Mouse (Mus musculus): ENCODE data around the gene Znhit3. TPM values are rescaled to one million over a fixed set of nuclear protein-coding genes. Genes with fewer than 3 reads are reported as not detected.

Gene Znhit3
- 16.9 TPM for polyA plus RNA-seq (2014; fragmentation: Illumina TruSeq; extraction: RNeasy Lipid Tissue Mini Kit (QIAGEN cat#74804); ENCODE audit: low read depth, low replicate concordance)

DNA sequence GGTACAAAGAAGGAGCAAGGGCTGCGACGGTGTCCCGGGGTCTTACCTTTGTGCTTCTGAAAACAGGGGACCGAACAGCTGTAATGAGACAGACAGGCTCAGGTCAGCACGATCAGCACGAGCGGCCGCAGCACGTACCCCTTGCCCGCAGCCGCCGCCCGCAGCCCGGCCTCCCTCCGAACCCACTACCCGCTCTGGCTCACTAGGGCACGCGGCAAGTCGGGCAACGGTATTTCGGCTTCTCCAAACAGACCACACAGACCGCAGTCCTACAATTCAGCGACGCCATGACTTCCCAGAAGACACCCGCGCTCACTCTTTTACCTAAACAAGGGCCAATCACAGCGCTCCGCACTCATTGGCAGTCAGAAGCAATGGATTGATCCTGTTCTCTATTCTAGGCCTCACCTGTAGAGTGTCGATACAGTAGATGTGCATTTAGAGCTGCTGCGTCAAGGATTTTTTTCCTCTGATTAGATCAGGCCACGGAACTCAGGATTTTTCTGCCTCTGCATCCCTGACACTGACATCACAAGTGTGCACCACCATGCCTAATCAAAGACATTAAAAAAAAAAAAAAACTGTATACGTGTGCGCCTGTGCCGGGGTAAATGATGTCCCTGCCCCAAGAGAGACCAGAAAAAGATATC, at the start of gene Znhit3:
Gene Znhit3 (minus strand): TSS at position 314 of the 650 bp plus-strand sequence.

DNA sequence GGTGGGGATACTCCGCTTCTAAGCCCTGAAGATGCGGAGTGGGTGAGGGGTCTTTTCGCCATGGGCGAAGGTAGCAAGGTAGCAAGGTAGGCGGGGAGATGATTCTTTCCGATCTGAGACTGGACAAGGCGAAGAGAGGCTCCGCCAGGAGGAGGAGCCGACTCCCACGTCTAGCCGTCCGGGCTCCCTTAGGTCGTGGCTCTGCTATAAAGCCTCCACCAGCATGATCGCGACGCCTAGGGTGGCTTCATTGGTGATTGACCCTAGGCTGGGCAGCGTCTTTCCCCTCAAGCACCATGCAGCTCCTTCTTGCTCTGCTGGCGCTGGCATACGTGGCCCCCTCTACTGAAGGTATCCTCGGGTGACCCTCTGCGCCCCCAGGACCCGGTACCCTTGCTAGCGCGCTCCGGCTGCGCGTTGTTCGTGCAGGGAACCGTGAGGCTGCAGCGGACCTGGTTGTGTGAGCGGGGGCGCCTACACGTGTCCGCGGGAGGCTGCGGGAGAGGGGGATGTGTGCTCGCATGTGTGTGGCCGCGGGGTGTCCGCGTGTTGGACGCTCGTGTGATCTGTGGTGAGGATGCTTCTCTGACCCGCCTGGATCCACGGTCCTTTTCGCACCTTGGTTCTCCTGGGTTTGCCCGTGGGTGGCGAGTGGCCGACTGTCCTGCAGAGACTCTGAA, 41.6 kb upstream of the Znhit3 start, which contains the start of gene Car4:
Gene Car4 (plus strand): TSS at position 196 of the 680 bp plus-strand sequence.

DNA sequence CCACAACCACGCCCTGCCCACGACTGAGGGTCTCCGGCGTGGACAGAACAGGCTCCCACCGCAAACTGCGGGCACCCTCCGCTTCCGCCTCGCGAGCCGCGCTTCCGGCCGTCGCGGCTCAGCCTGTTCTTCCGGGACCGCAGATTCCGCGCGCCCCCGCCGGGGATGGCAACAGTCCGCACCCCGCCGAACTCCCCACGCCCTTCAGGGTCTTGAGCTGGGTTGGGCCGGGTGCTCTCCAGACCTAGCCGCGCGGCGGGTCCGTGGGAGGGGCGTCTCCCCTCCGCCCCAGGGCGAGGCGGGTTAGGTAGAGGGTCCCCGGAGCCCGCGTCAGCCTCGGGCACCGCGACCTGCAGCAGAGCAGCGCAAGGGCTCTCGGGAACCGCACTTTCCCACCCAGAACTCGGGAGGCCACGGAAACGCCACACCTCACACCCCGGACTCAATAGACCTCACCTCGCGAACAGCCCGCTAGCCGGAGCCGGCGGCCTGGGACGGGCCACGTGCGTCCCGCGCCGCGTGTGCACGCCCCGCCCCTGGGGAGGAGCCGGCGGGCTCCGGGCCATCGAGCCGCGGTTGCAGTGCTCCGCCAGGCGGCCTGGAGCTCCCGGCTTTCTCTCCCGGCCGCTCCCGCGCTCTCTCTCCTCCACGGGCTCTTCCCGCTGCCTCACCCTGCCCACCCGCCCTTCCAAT, 36.2 kb downstream of the Znhit3 start, which contains the start of the genes Myo19 and Pigw:
Gene Myo19 (plus strand): TSS at position 377 of the 693 bp plus-strand sequence.
Gene Pigw (minus strand): TSS at position 514 of the 693 bp plus-strand sequence.

DNA sequence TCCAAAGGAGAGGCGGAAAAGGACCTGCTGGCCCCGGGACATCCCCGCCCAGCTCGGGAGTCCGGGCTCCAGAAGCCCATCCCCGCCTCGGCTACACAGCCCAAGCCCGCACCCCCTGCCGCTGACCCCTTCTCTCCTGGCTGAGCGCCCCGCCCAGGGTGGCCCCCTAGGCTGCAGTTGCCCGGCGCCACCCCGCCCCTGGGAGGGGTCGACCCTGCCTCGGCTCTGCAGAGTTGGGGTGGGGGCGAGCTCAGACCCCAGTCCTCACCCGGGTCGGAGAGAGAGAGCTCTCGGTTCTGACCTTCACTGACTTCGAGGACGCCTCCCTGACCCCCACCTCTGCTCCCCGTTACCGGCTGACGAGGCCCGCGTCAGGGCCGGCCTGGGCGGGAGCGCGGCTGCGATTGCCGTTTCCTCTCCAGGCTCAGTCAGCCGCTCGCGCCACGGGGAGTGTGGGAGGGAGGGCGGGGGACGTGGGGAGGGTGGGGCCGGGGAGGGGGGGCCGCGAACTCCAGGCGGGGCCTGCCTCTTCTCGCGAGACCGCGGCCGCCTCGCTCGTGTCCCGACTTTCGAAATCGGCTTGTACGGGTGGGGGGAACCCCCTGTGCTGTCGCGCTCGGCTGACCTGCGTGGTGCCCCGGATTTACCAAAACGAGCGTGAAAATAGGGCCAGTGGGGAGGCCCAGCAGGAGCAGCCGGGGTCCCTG, 45.7 kb downstream of the Znhit3 start, which contains the start of gene Ggnbp2:
Gene Ggnbp2 (minus strand): TSS at position 481 of the 707 bp plus-strand sequence.

Other genes with a start within 250 kb of the Znhit3 start
- 20.8 TPM for gene Mrm1, start 96.9 kb downstream of the Znhit3 start, polyA plus RNA-seq (2014; fragmentation: Illumina TruSeq; extraction: RNeasy Lipid Tissue Mini Kit (QIAGEN cat#74804); ENCODE audit: low read depth, low replicate concordance)
- gene Dhrs11, start 87.4 kb downstream of the Znhit3 start, polyA plus RNA-seq (2014; fragmentation: Illumina TruSeq; extraction: RNeasy Lipid Tissue Mini Kit (QIAGEN cat#74804); ENCODE audit: low read depth, low replicate concordance), result 129 TPM
- 61.8 TPM for gene Ggnbp2, start 45.5 kb downstream of the Znhit3 start, polyA plus RNA-seq (2014; fragmentation: Illumina TruSeq; extraction: RNeasy Lipid Tissue Mini Kit (QIAGEN cat#74804); ENCODE audit: low read depth, low replicate concordance)
- 6.7 TPM for gene Myo19, start 36.2 kb downstream of the Znhit3 start, polyA plus RNA-seq (2014; fragmentation: Illumina TruSeq; extraction: RNeasy Lipid Tissue Mini Kit (QIAGEN cat#74804); ENCODE audit: low read depth, low replicate concordance)
- gene Pigw, start 36.1 kb downstream of the Znhit3 start, polyA plus RNA-seq (2014; fragmentation: Illumina TruSeq; extraction: RNeasy Lipid Tissue Mini Kit (QIAGEN cat#74804); ENCODE audit: low read depth, low replicate concordance), result 5.6 TPM
- gene Car4, start 41.4 kb upstream of the Znhit3 start, polyA plus RNA-seq (2014; fragmentation: Illumina TruSeq; extraction: RNeasy Lipid Tissue Mini Kit (QIAGEN cat#74804); ENCODE audit: low read depth, low replicate concordance), result 31.5 TPM
- gene Usp32, start 223.8 kb upstream of the Znhit3 start, polyA plus RNA-seq (2014; fragmentation: Illumina TruSeq; extraction: RNeasy Lipid Tissue Mini Kit (QIAGEN cat#74804); ENCODE audit: low read depth, low replicate concordance), result 12.4 TPM